Mouse (Mus musculus) midbrain, embryonic 14.5 days (tissue): ENCODE results near the gene Mcf2l. TPM values are rescaled to one million over a fixed set of nuclear protein-coding genes. Genes with fewer than 3 reads are reported as not detected.

Source experiments
- ATAC-seq: fragments of 200-750 bp; cut with Nextera tagmentation; 2 replicates; pipeline ENCODE4 v1.8.0; 2017; ENCODE audit warnings: moderate number of reproducible peaks, moderate library complexity; ENCODE audit not compliant: low FRiP score, low TSS enrichment
- DNase-seq: peaks from one replicate; pipeline ENCODE4 v3.0.0-alpha.2; 2015
- H3K27ac ChIP-seq: fragments of 300-500 bp; sonication (generic); replicated peaks from 2 replicates; pipeline ENCODE4 v1.5.1; 2014; ENCODE audit warnings: mild to moderate bottlenecking, low read depth, low read length, moderate library complexity
- H3K27me3 ChIP-seq: fragments of 300-500 bp; sonication (generic); 2 replicates; pipeline ENCODE4 v1.6.1; 2014; ENCODE audit warnings: low read length, control low read depth, mixed read lengths; ENCODE audit not compliant: control insufficient read depth, insufficient read depth
- H3K36me3 ChIP-seq: fragments of 300-500 bp; sonication (generic); 2 replicates; pipeline ENCODE4 v1.6.1; 2014; ENCODE audit warnings: low read length, control low read depth; ENCODE audit not compliant: control insufficient read depth, insufficient read depth
- H3K4me1 ChIP-seq: fragments of 300-500 bp; sonication (generic); 2 replicates; pipeline ENCODE4 v1.6.1; 2014; ENCODE audit warnings: mild to moderate bottlenecking, antibody characterized with exemption, low read length, control low read depth; ENCODE audit not compliant: control insufficient read depth, insufficient read depth
- H3K4me2 ChIP-seq: fragments of 300-500 bp; sonication (generic); 2 replicates; pipeline ENCODE4 v1.6.1; 2014; ENCODE audit warnings: mild to moderate bottlenecking, low read length, moderate library complexity
- H3K4me3 ChIP-seq: fragments of 300-500 bp; sonication (generic); replicated peaks from 2 replicates; pipeline ENCODE4 v1.5.1; 2014; ENCODE audit warnings: low read depth, low read length
- H3K9ac ChIP-seq: fragments of 300-500 bp; sonication (generic); replicated peaks from 2 replicates; pipeline ENCODE4 v1.6.1; 2014; ENCODE audit warnings: mild to moderate bottlenecking, low read length, moderate library complexity
- H3K9me3 ChIP-seq: fragments of 300-500 bp; sonication (generic); 2 replicates; pipeline ENCODE4 v1.6.1; 2016; ENCODE audit warnings: low read length, control low read depth, mixed read lengths; ENCODE audit not compliant: control insufficient read depth
- WGBS: fragments of 180-500 bp; shearing (Covaris S2); extraction: QIAGEN DNeasy Blood & Tissue Kit; methylation state at CpG from one replicate; pipeline ENCODE4 v1.1.7; 2014; 5-methylcytosine and 5-hydroxymethylcytosine counted together
- polyA plus RNA-seq: library from polyadenylated mRNA; unstranded; fragments of >200 nt; fragmentation: Nextera tagmentation; extraction: Ambion mirVana; gene quantifications from 2 replicates; pipeline ENCODE4 v1.2.1, GENCODE M21; 2014

Gene Mcf2l
- polyA plus RNA-seq, 1 experiment from 2014 or later, result 174 TPM

GRCm38 (mm10) chr8:12960609-12961008 is 87.0 kb downstream of the Mcf2l start:
- Histone ChIP-seq H3K9me3 (no peaks in the 10 kb centered on the region), H3K27me3 (no peaks in the 10 kb centered on the region), H3K4me3 (no peak overlapping the region), H3K36me3 (peaks cover 41% of the 10 kb centered on the region), H3K4me2 (no peak overlapping the region), H3K9ac (no peak overlapping the region), H3K27ac (no peak overlapping the region), H3K4me1 (peaks cover 21% of the 10 kb centered on the region)
- DNase-seq (no peak), ATAC-seq (no peak)
- WGBS, result 89% methylated on average over 2 of the region's 2 CpGs

- H3K27me3 ChIP-seq, result no peaks in the 10 kb centered on the region
- H3K4me2 ChIP-seq, result no peak overlapping the region
- H3K4me1 ChIP-seq, result peaks cover 21% of the 10 kb centered on the region
- no peak overlapping the region for H3K27ac ChIP-seq
- DNase-seq, result no peak
- H3K9me3 ChIP-seq, result no peaks in the 10 kb centered on the region
- 70% methylated on average over 2 of the region's 2 CpGs for WGBS
- no peak overlapping the region for H3K4me3 ChIP-seq
- peaks cover 45% of the 10 kb centered on the region for H3K36me3 ChIP-seq
- no peak overlapping the region for H3K9ac ChIP-seq
- no peak for ATAC-seq
Observed at GRCm38 (mm10) chr8:12961211-12961610, 87.6 kb downstream of the Mcf2l start.

GRCm38 (mm10) chr8:12961821-12962534 is 88.4 kb downstream of the Mcf2l start:
- ATAC-seq, result no peak
- H3K27ac ChIP-seq, result no peak overlapping the region

GRCm38 (mm10) chr8:12962541-12963380 is 89.2 kb downstream of the Mcf2l start:
- Histone ChIP-seq H3K4me2 (no peak overlapping the region), H3K36me3 (peaks cover 37% of the 10 kb centered on the region), H3K9me3 (no peaks in the 10 kb centered on the region), H3K27me3 (no peaks in the 10 kb centered on the region), H3K4me3 (no peak overlapping the region), H3K4me1 (peaks cover 15% of the 10 kb centered on the region), H3K27ac (0 out of 2 replicates have a peak overlapping the region, but pooled peaks have one; percentile 20), H3K9ac (no peak overlapping the region)
- no peak for ATAC-seq
- no peak for DNase-seq
- 72% methylated on average over 13 of the region's 13 CpGs for WGBS

More at GRCm38 (mm10) chr8:12961821-12962534, 88.4 kb downstream of the Mcf2l start:
- Histone ChIP-seq H3K9me3 (no peaks in the 10 kb centered on the region), H3K9ac (no peak overlapping the region), H3K4me1 (peaks cover 21% of the 10 kb centered on the region), H3K4me2 (no peak overlapping the region), H3K36me3 (peaks cover 43% of the 10 kb centered on the region), H3K27me3 (no peaks in the 10 kb centered on the region), H3K4me3 (no peak overlapping the region)
- DNase-seq, result no peak
- WGBS, result 63% methylated on average over 8 of the region's 8 CpGs

GRCm38 (mm10) chr8:12976290-12976689 is 102.7 kb downstream of the Mcf2l start:
- H3K27ac ChIP-seq, result no peak overlapping the region
- H3K4me3 ChIP-seq, result no peak overlapping the region
- H3K27me3 ChIP-seq, result no peaks in the 10 kb centered on the region
- no peak for ATAC-seq
- no peak for DNase-seq
- no peak overlapping the region for H3K4me2 ChIP-seq
- 83% methylated on average over 11 of the region's 11 CpGs for WGBS
- peaks cover 84% of the 10 kb centered on the region for H3K36me3 ChIP-seq
- no peaks in the 10 kb centered on the region for H3K4me1 ChIP-seq
- H3K9ac ChIP-seq, result no peak overlapping the region
- no peaks in the 10 kb centered on the region for H3K9me3 ChIP-seq

- H3K36me3 ChIP-seq, result peaks cover 86% of the 10 kb centered on the region
- no peaks in the 10 kb centered on the region for H3K27me3 ChIP-seq
- H3K9ac ChIP-seq, result no peak overlapping the region
- H3K27ac ChIP-seq, result no peak overlapping the region
- ATAC-seq (no peak), DNase-seq (no peak)
- no peaks in the 10 kb centered on the region for H3K4me1 ChIP-seq
- no peak overlapping the region for H3K4me2 ChIP-seq
- WGBS, result 80% methylated on average over 5 of the region's 5 CpGs
- no peak overlapping the region for H3K4me3 ChIP-seq
- H3K9me3 ChIP-seq, result no peaks in the 10 kb centered on the region
Observed at GRCm38 (mm10) chr8:12976723-12977122, 103.1 kb downstream of the Mcf2l start.

GRCm38 (mm10) chr8:12977325-12977724 is 103.7 kb downstream of the Mcf2l start:
- Histone ChIP-seq H3K36me3 (peaks cover 91% of the 10 kb centered on the region), H3K4me2 (no peak overlapping the region), H3K27ac (no peak overlapping the region), H3K27me3 (no peaks in the 10 kb centered on the region), H3K9ac (no peak overlapping the region), H3K4me3 (no peak overlapping the region), H3K4me1 (no peaks in the 10 kb centered on the region), H3K9me3 (no peaks in the 10 kb centered on the region)
- no peak for DNase-seq
- WGBS, result 88% methylated on average over 12 of the region's 12 CpGs
- ATAC-seq, result no peak

- Histone ChIP-seq H3K9ac (no peak overlapping the region), H3K4me3 (no peak overlapping the region), H3K4me1 (no peaks in the 10 kb centered on the region), H3K27ac (no peak overlapping the region), H3K36me3 (peaks cover 91% of the 10 kb centered on the region), H3K4me2 (no peak overlapping the region), H3K9me3 (no peaks in the 10 kb centered on the region), H3K27me3 (no peaks in the 10 kb centered on the region)
- DNase-seq, result no peak
- ATAC-seq, result no peak
- WGBS, result 69% methylated on average over 2 of the region's 2 CpGs
Observed at GRCm38 (mm10) chr8:12978308-12978707, 104.7 kb downstream of the Mcf2l start.
